33 mouse cellular contexts compared by ENCODE assay signal in the genomic region with DNA sequence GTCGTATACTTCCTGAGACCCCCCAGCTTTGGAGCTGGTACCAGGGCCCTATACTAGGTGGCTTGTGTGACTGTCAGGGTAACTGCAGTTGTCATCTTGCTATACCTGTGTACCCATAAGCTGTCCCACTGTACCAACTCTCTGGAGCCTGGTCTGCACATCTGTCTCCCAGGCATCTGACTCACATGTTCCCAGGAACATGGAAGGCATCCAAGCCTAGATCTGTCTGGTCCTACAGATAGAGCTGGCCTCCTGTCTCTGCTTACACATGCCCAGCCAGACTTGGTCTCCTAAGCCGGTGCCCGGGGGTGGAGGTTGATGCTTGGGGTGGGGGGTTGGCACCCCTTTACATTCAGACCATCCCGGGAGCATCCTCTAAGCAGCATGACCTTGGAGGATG.
"Had no signal": no experiment of that assay in that cellular context is flagged by ENCODE, and none has a peak within 500 bp of the region (broad histone marks: within the 10 kb centered on the region; RNA-seq: fewer than 3 reads in every experiment).

No protein-coding gene starts in this region.

- H3K4me1 ChIP-seq: heart, embryonic 12.5 days; heart, embryonic 13.5 days; heart, embryonic 15.5 days; intestine, embryonic 15.5 days; kidney, embryonic 15.5 days had no signal

- H3K27ac ChIP-seq: heart, embryonic 13.5 days; heart, embryonic 15.5 days; hindbrain, embryonic 13.5 days; hindbrain, embryonic 14.5 days; hindbrain, embryonic 15.5 days; hindbrain, postnatal 0 days; intestine, embryonic 15.5 days; kidney, embryonic 15.5 days; kidney, postnatal 0 days; layer of hippocampus, adult 2 months; left cerebral cortex, adult 2 months had no signal

- H3K36me3 ChIP-seq: heart, embryonic 12.5 days; heart, embryonic 13.5 days; heart, embryonic 15.5 days; hindbrain, embryonic 13.5 days; hindbrain, embryonic 15.5 days; intestine, embryonic 15.5 days; kidney, embryonic 15.5 days had no signal

- DNase-seq: heart, postnatal 10 days; heart, postnatal 14 days; heart, postnatal 36 days; heart, postnatal 4 days; kidney, adult 11 months; kidney, adult 18-20 months; kidney, adult 2 months; kidney, adult 8-10 months; kidney, adult 9 months; kidney, postnatal 10 days; kidney, postnatal 14 days; kidney, postnatal 25 days; kidney, postnatal 36 days; kidney, postnatal 4 days; layer of hippocampus, adult 9-11 months; layer of hippocampus, postnatal 36 days had no signal

- H3K27me3 ChIP-seq: hindbrain, embryonic 15.5 days; intestine, embryonic 15.5 days had no signal

- H3K4me2 ChIP-seq: heart, embryonic 11.5 days; heart, embryonic 12.5 days; heart, embryonic 13.5 days; heart, embryonic 15.5 days; hindbrain, embryonic 13.5 days; hindbrain, embryonic 14.5 days; hindbrain, embryonic 15.5 days; intestine, embryonic 15.5 days; kidney, embryonic 15.5 days had no signal

- H3K9me3 ChIP-seq: heart, embryonic 12.5 days; heart, embryonic 13.5 days; heart, embryonic 15.5 days; hindbrain, embryonic 13.5 days; hindbrain, embryonic 15.5 days; intestine, embryonic 15.5 days; kidney, embryonic 15.5 days had no signal

- ATAC-seq: hindbrain, embryonic 16.5 days; hindbrain, postnatal 0 days; inflammation-experienced regulatory T-cells, adult 6 months; intestine, embryonic 15.5 days; intestine, embryonic 16.5 days; intestine, postnatal 0 days had no signal

- H3K9ac ChIP-seq: heart, embryonic 12.5 days; heart, embryonic 13.5 days; heart, embryonic 15.5 days; hindbrain, embryonic 13.5 days; hindbrain, embryonic 14.5 days; hindbrain, embryonic 15.5 days; intestine, embryonic 15.5 days; kidney, embryonic 15.5 days had no signal

- H3K4me3 ChIP-seq: heart, embryonic 12.5 days; heart, embryonic 13.5 days; heart, embryonic 15.5 days; hindbrain, embryonic 13.5 days; hindbrain, embryonic 15.5 days; intestine, embryonic 15.5 days; kidney, embryonic 15.5 days; layer of hippocampus, adult 2 months; left cerebral cortex, adult 2 months had no signal
